Mouse (Mus musculus) thymus, postnatal 14 days (tissue): ENCODE data around the gene AI464131.

Source experiments
- DNase-seq: peaks from one replicate; pipeline ENCODE4 v3.0.0; 2021

The AI464131 gene

GRCm38 (mm10) chr4:41468396-41469080, 34.3 kb downstream of the AI464131 start:
- DNase-seq, result peak; percentile 30

GRCm38 (mm10) chr4:41465287-41465665, 37.6 kb downstream of the AI464131 start:
- peak; percentile 32 for DNase-seq

GRCm38 (mm10) chr4:41464345-41465286, 38.3 kb downstream of the AI464131 start, which contains the start of the genes Kif24 and Nudt2:
Gene Kif24 (minus strand): TSS chr4:41464887.
Gene Nudt2 (plus strand): TSS chr4:41465151.
- DNase-seq, result peak; percentile 98

- peak; percentile 50 for DNase-seq
Measured at GRCm38 (mm10) chr4:41463051-41463738, 39.7 kb downstream of the AI464131 start.

GRCm38 (mm10) chr4:41460690-41461089, 42.2 kb downstream of the AI464131 start:
- DNase-seq, result no peak

- DNase-seq, result no peak
Measured at GRCm38 (mm10) chr4:41447595-41447994, 55.3 kb downstream of the AI464131 start.
